Mouse (Mus musculus): ENCODE results near the gene 2310046K23Rik.

GRCm38 (mm10) chr3:92512325-92512724, 22.0 kb downstream of the 2310046K23Rik start:
- TF ChIP-seq CTCF (IDR thresholded peaks at IDR 0.05; ENCODE audit: extremely low read depth, insufficient read length, insufficient replicate concordance, low read depth, low read length) (no peak), POLR2A (IDR thresholded peaks at IDR 0.05; ENCODE audit: low read depth, low read length) (no peak)
